In genomic region chr19:29675562-29676078, GRCm38 (mm10) we compare ENCODE assay signal across 19 mouse cellular contexts. TPM values are rescaled to one million over a fixed set of nuclear protein-coding genes. Genes with fewer than 3 reads are reported as not detected.
DNase-seq lines count a peak whose midpoint lies in the region; ATAC-seq and TF ChIP-seq lines count a peak whose summit lies in the region.
"Had no signal": no experiment of that assay in that cellular context is flagged by ENCODE, and none has a peak within 500 bp of the region (broad histone marks: within the 10 kb centered on the region; RNA-seq: fewer than 3 reads in every experiment).

No protein-coding gene starts in this region.

- no peaks in the 10 kb centered on the region for H3K36me3 ChIP-seq in liver, adult 2 months (ENCODE audit: control insufficient read depth, insufficient read depth, low read length)
- H3K36me3 ChIP-seq in liver, embryonic 11.5 days (ENCODE audit: control insufficient read depth, insufficient read depth, low read length) = no peaks in the 10 kb centered on the region
- H3K36me3 ChIP-seq in intestine, embryonic 15.5 days = no peaks in the 10 kb centered on the region
- H3K36me3 ChIP-seq in small intestine, adult 2 months (ENCODE audit: control insufficient read depth, insufficient read depth, low read length) = no peaks in the 10 kb centered on the region
- H3K36me3 ChIP-seq: embryonic facial prominence, embryonic 12.5 days; neural tube, embryonic 12.5 days; stomach, embryonic 15.5 days had no signal

- H3K9me3 ChIP-seq in liver, embryonic 11.5 days (ENCODE audit: control insufficient read depth, low read length) = no peaks in the 10 kb centered on the region
- no peaks in the 10 kb centered on the region for H3K9me3 ChIP-seq in intestine, embryonic 15.5 days
- H3K9me3 ChIP-seq: embryonic facial prominence, embryonic 12.5 days; neural tube, embryonic 12.5 days; stomach, embryonic 15.5 days had no signal

- DNase-seq in liver, adult 2 months (ENCODE audit: extremely low read depth, low read depth, low spot score) = peak; percentile 81
- DNase-seq in liver, embryonic 11.5 days (ENCODE audit: low spot score) = no peak
- DNase-seq in R1 (ENCODE audit: low read depth, low spot score) = peak; percentile 72
- DNase-seq in gastrocnemius, postnatal 25 days = no peak
- DNase-seq in thymus, postnatal 14 days = no peak
- no peak for DNase-seq in gastrocnemius, postnatal 36 days
- DNase-seq: adrenal gland, adult 2 months; cerebellum, adult 9-11 months; heart, adult 2 months had no signal

- ATAC-seq in liver, embryonic 11.5 days (replicated peaks; ENCODE audit: low FRiP score) = no peak
- peak; percentile 84 for ATAC-seq in intestine, embryonic 15.5 days
- ATAC-seq: midbrain, embryonic 16.5 days; Patski had no signal

- peaks cover 6% of the 10 kb centered on the region; the same call in 1 of the 2 replicates for H3K4me1 ChIP-seq in liver, adult 2 months (ENCODE audit: control insufficient read depth, insufficient read depth, low read length)
- no peaks in the 10 kb centered on the region; the same call in 1 of the 2 replicates for H3K4me1 ChIP-seq in liver, embryonic 11.5 days (replicated peaks; ENCODE audit: control insufficient read depth, insufficient read depth, low read length)
- no peaks in the 10 kb centered on the region for H3K4me1 ChIP-seq in intestine, embryonic 15.5 days (replicated peaks)
- H3K4me1 ChIP-seq in small intestine, adult 2 months (ENCODE audit: control insufficient read depth, insufficient read depth, insufficient read length, low read length) = peaks cover 12% of the 10 kb centered on the region
- H3K4me1 ChIP-seq: embryonic facial prominence, embryonic 12.5 days; neural tube, embryonic 12.5 days; stomach, embryonic 15.5 days had no signal

- no peak overlapping the region for H3K4me2 ChIP-seq in liver, embryonic 11.5 days
- no peak overlapping the region for H3K4me2 ChIP-seq in intestine, embryonic 15.5 days (replicated peaks)
- H3K4me2 ChIP-seq: embryonic facial prominence, embryonic 12.5 days; neural tube, embryonic 12.5 days; stomach, embryonic 15.5 days had no signal

- 13% methylated on average over 9 of the region's 9 CpGs for WGBS in liver, adult 2 months
- WGBS in liver, embryonic 11.5 days = 30% methylated on average over 9 of the region's 9 CpGs
- 39% methylated on average over 9 of the region's 9 CpGs for WGBS in intestine, embryonic 15.5 days
- WGBS in small intestine, adult 2 months = 15% methylated on average over 9 of the region's 9 CpGs

- H3K27me3 ChIP-seq in liver, adult 2 months (ENCODE audit: control insufficient read depth, insufficient read depth, low read length) = no peaks in the 10 kb centered on the region
- H3K27me3 ChIP-seq in liver, embryonic 11.5 days (replicated peaks; ENCODE audit: control insufficient read depth, insufficient read depth, low read length) = no peaks in the 10 kb centered on the region
- H3K27me3 ChIP-seq in intestine, embryonic 15.5 days (replicated peaks) = no peaks in the 10 kb centered on the region
- H3K27me3 ChIP-seq in small intestine, adult 2 months (ENCODE audit: control insufficient read depth, insufficient read depth, low read length) = no peaks in the 10 kb centered on the region
- H3K27me3 ChIP-seq: embryonic facial prominence, embryonic 12.5 days; neural tube, embryonic 12.5 days; Patski; stomach, embryonic 15.5 days had no signal

- no peak overlapping the region for H3K4me3 ChIP-seq in liver, adult 2 months (ENCODE audit: insufficient read depth, low read depth, low read length)
- H3K4me3 ChIP-seq in liver, embryonic 11.5 days (ENCODE audit: low read depth, low read length) = no peak overlapping the region
- H3K4me3 ChIP-seq in intestine, embryonic 15.5 days (replicated peaks) = no peak overlapping the region
- H3K4me3 ChIP-seq in small intestine, adult 2 months (ENCODE audit: low read depth, low read length) = peak overlapping the region; percentile 14; the same call in 1 of the 2 replicates
- H3K4me3 ChIP-seq: embryonic facial prominence, embryonic 12.5 days; heart, adult 2 months; neural tube, embryonic 12.5 days; stomach, embryonic 15.5 days had no signal

- H3K27ac ChIP-seq in liver, adult 2 months (replicated peaks; ENCODE audit: insufficient read depth, low read depth, low read length) = peak overlapping the region; percentile 57
- H3K27ac ChIP-seq in liver, embryonic 11.5 days (ENCODE audit: low read depth, low read length) = no peak overlapping the region
- 0 out of 2 replicates have a peak overlapping the region, but pooled peaks have one; percentile 6 for H3K27ac ChIP-seq in intestine, embryonic 15.5 days
- peak overlapping the region; percentile 98 for H3K27ac ChIP-seq in small intestine, adult 2 months (ENCODE audit: insufficient read depth, low read depth, low read length)
- H3K27ac ChIP-seq: embryonic facial prominence, embryonic 12.5 days; heart, adult 2 months; liver, embryonic 14.5 days; neural tube, embryonic 12.5 days; stomach, embryonic 15.5 days had no signal

- H3K9ac ChIP-seq in liver, adult 2 months (ENCODE audit: low read depth, low read length) = no peak overlapping the region
- H3K9ac ChIP-seq in liver, embryonic 11.5 days (ENCODE audit: low read depth, low read length) = no peak overlapping the region
- H3K9ac ChIP-seq in intestine, embryonic 15.5 days = no peak overlapping the region
- H3K9ac ChIP-seq: embryonic facial prominence, embryonic 12.5 days; liver, embryonic 14.5 days; neural tube, embryonic 12.5 days; stomach, embryonic 15.5 days had no signal

- no peaks in the 10 kb centered on the region for H3K79me2 ChIP-seq in liver, adult 2 months (ENCODE audit: control insufficient read depth, insufficient read depth, low read length)

- no peak for TF ChIP-seq POLR2A in liver, adult 2 months (IDR thresholded peaks at IDR 0.05; ENCODE audit: extremely low read depth, insufficient read depth, low read length)
- TF ChIP-seq POLR2A in small intestine, adult 2 months (IDR thresholded peaks at IDR 0.05; ENCODE audit: low read depth, low read length) = 0 out of 2 replicates have a peak, but pooled peaks have one; percentile 32

- intact Hi-C loops in gastrocnemius, postnatal 36 days (cut with DNase I) = no loop called here

- TF ChIP-seq CTCF in liver, adult 2 months (IDR thresholded peaks at IDR 0.05; ENCODE audit: low read depth, low read length) = no peak
- TF ChIP-seq CTCF in small intestine, adult 2 months (IDR thresholded peaks at IDR 0.05; ENCODE audit: extremely low read depth, insufficient read length, insufficient replicate concordance, low read depth, low read length) = no peak

RNA-seq across cellular contexts. Expression of gene Mlana, which starts 22.0 kb away (rescaled TPM):
- total RNA-seq in liver, adult 2 months (2014; rRNA removed) = not detected in 2 replicates
- polyA plus RNA-seq in liver, adult 2 months (2012; rRNA removed) = not detected in 2 replicates
- not detected in 2 replicates for polyA plus RNA-seq in liver, embryonic 11.5 days (2014; fragmentation: Nextera tagmentation; extraction: Ambion mirVana)
- polyA plus RNA-seq in intestine, embryonic 15.5 days (2015; fragmentation: Nextera tagmentation; extraction: Ambion mirVana) = not detected in 2 replicates
- polyA plus RNA-seq in small intestine, adult 2 months (2012; rRNA removed) = not detected in 2 replicates
- not detected for total RNA-seq in gastrocnemius, postnatal 25 days (2021)
- under 1 TPM in 1 of 2 experiments, not detected in 1; 0.31 TPM for total RNA-seq in gastrocnemius, postnatal 36 days (2021)
- total RNA-seq: adrenal gland, adult 2 months; left cerebral cortex, postnatal 25 days had no signal
- polyA plus RNA-seq: adrenal gland, adult 2 months; C2C12; liver, embryonic 14.5 days; midbrain, embryonic 16.5 days; neural tube, embryonic 12.5 days; stomach, embryonic 15.5 days had no signal

RNA-seq across cellular contexts. Expression of gene Ermp1, which starts 27.4 kb away (rescaled TPM):
- 15.6 and 16.3 TPM in 2 replicates for total RNA-seq in liver, adult 2 months (2014; rRNA removed)
- polyA plus RNA-seq in liver, adult 2 months (2012; rRNA removed) = 8.5 and 10.4 TPM in 2 replicates
- 15.9 and 18.6 TPM in 2 replicates for polyA plus RNA-seq in liver, embryonic 11.5 days (2014; fragmentation: Nextera tagmentation; extraction: Ambion mirVana)
- polyA plus RNA-seq in intestine, embryonic 15.5 days (2015; fragmentation: Nextera tagmentation; extraction: Ambion mirVana) = 9.6 and 10.8 TPM in 2 replicates
- 8.5 and 9.4 TPM in 2 replicates for polyA plus RNA-seq in small intestine, adult 2 months (2012; rRNA removed)
- 1 to 10 TPM; 6.7 to 7.7 TPM for total RNA-seq in gastrocnemius, postnatal 25 days (2021)
- total RNA-seq in gastrocnemius, postnatal 36 days (2021) = 1 to 10 TPM; 6.4 to 6.6 TPM

Comparison
In these comparisons a context has a peak if more than half of its experiments do, and no peak if none do; other contexts are left out.
1. DNase-seq: peak in liver, adult 2 months (single experiment) and R1 (single experiment); none in liver, embryonic 11.5 days (single experiment), gastrocnemius, postnatal 25 days (single experiment), thymus, postnatal 14 days (single experiment) and gastrocnemius, postnatal 36 days (0 of 2).